Mouse (Mus musculus) CD4-positive, CD25-positive, alpha-beta regulatory T cell, adult 2 months (primary cell): ENCODE results near the gene Cdca8.

Experiments
- DNase-seq: peaks from one replicate; pipeline ENCODE4 v3.0.0-alpha.2; 2012; ENCODE audit warnings: low read depth, low spot score

The Cdca8 gene

DNA sequence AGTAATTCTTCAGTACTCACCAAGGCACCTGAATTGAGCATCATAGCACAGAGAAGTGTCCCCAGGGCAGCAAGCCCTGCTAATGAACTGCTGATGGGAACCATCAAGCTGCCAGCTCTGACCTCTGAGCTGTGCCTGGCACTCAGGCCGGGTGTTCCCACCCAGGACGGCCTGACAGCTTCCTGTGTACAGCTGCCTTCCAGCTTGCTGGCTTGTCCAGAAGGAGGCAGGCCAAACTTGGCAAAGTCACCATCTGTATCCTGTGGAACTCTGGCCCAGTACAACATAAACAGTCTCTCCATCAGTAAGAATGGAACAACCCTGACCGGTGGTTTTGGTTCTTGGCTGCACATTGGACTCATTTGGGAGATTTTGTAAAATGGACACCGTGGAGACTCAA is 14.4 kb upstream of the Cdca8 start:
- no peak for DNase-seq

DNA sequence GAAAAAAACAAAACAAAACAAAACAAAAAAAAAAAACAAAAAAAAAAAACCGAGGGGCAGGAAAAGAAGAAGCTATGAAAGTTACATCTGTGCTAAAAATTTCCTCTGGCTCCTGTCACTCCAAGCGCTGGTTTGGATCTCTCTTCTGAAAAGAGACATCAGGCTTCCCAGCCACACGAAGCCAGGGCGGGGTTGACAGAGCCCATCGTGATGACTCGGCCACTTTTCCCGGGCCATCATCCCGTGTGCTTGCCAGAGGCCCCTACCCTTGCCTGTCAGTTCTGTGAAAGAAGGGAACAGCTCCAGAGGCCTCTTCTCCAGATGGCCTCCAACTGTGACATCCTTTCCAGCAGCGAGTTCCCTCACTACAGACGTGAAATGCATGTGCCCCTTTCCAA is 11.9 kb upstream of the Cdca8 start:
- no peak for DNase-seq

DNA sequence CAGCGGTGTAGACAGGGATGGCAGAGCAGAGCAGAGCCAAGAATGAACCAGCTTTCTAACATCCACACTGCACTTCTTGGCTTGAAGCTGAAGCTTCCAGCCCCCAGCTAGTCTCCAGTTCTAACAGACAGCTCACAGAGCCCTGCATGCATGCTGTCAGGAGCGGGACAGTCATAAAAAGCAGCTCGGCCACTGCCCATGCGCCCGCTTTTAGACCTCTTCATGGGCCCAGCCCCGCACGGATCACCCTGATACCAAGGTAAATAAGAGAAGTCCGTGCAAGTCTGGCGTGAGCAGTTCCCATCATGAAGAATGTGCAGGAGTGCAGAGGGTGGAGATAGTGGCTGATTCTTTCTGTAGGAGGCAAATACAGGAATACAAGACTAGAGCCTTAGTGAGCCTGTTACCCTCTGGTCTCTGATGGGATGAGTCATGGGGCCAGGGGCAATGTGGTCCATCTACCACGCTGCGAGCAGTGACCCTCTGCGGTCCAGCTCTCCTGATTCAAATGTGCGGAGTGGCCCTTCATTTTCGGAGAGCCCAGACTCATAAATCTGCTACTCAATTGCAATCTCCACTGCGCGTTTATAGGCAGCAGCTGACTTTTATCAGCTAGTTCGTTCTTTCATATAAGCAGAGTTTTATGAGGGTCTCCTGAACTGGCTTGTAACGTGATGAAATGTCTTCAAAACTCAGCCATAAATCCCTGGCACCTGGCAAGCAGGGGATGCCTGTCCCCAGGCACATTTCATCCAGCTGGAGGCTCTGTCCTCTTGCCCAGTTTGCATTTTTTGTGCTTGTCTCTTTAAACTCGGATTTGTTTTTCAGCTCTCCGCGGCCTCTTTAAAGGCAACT is 11.3 kb upstream of the Cdca8 start:
- DNase-seq: no peak

GRCm38 (mm10) chr4:124949488-124949887 is 10.4 kb upstream of the Cdca8 start:
- DNase-seq: no peak

DNA sequence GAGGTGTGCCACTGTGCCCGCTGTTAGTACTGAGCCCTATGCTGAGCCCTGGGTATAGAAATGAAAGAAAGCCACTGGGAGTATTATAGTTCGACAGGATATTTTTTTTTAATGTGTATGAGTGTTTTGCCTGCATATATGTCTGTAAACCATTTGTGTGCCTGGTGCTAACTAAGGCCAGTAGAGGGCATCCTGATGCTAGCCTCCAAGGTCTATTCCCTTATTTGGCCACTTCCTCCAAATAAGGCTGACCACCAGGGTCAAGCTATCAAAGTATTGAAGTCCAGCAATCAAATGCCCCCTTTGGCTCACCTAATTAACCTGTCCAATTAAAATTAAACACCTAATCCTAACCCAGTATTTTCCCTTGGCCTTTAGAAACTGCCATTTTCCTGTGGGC is 5.8 kb upstream of the Cdca8 start:
- no peak for DNase-seq

DNA sequence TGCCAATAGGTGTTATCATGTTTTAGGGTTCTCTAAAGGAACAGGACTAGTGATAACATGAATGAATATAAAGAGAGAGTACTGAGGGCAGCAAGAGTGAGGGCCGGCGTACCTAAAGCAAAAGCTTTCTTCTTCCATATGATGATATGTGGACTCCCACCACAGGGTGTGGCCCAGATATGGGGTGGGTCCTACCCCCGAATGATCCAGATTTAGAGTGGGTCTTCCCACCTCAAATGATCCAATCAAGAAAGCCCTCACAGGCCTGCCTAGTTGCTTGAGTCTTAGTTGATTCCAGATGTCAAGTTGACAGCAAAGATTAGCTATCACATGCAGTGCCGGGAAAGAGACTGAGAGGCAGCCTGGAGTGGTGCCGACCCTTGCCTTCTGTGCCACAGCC is 4.7 kb upstream of the Cdca8 start:
- DNase-seq: no peak

DNA sequence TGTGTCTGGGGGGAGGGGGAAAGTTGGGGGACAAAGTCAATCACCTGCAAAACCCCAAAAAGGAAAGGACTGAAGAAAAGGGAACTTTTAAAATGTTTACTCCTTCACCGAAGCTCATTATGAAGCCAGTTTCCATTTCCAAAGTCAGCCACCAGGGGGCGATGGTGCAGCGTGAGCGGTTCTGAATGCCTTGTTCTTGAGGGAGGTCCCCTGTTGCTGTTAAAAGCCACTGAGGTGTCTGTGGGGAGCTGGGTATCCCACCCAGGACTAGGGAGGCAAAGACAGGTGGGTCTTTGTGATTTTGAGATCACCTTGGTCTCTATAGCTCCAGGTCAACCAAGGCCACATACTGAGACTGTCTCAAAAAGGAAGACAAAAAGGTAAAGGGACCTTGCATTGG is 3.9 kb upstream of the Cdca8 start:
- peak; percentile 85 for DNase-seq

GRCm38 (mm10) chr4:124936613-124937471 is 2.3 kb downstream of the Cdca8 start, which contains the start of gene 9930104L06Rik:
9930104L06Rik (plus strand) TSS chr4:124937048.
- peak; percentile 97 for DNase-seq

- peak; percentile 49 for DNase-seq
Measured at GRCm38 (mm10) chr4:124928102-124928501, 11.0 kb downstream of the Cdca8 start.

- DNase-seq: no peak
Measured at GRCm38 (mm10) chr4:124905971-124906822, 32.9 kb downstream of the Cdca8 start.

GRCm38 (mm10) chr4:124905417-124905816 is 33.7 kb downstream of the Cdca8 start:
- DNase-seq: peak; percentile 48

- no peak for DNase-seq
Measured at GRCm38 (mm10) chr4:124899906-124900305, 39.2 kb downstream of the Cdca8 start.

- no peak for DNase-seq
Measured at GRCm38 (mm10) chr4:124898428-124898827, 40.7 kb downstream of the Cdca8 start.

DNA sequence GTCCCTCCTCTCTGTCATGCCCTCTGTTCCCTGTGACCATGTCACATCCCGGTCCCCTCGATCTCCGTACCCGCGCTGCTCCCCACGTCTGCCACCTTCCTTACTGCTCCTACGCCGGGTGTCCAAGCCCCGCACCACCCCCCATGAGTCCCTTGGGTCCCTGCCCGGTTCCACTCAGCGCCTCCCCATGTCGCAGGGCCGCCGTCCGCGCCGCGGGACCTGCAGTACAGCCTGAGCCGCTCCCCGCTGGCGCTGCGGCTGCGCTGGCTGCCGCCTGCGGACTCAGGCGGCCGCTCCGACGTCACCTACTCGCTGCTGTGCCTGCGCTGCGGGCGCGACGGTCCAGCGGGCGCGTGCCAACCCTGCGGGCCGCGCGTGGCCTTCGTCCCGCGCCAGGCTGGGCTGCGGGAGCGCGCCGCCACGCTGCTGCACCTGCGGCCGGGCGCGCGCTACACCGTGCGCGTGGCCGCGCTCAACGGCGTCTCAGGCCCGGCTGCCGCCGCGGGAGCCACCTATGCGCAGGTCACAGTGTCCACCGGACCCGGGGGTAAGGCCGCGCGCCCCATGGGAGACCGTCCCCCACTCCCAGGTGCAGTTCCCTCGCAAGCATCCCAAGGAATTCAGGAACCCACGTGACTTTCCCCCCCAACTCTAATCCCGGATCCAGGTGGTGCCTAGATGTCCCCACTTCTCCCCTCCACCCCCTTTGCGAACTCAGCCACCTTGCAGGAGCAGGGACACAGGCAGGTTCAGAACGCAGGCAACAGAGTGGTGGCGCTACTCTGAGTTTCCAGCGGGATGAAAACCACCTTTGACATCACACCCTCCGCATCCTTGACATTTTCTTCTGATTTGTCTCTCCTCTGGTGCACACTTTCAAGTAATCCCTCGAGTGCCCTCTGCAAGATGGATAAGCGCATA is 44.3 kb downstream of the Cdca8 start:
- no peak for DNase-seq

GRCm38 (mm10) chr4:124893769-124894168 is 45.3 kb downstream of the Cdca8 start:
- no peak for DNase-seq

DNA sequence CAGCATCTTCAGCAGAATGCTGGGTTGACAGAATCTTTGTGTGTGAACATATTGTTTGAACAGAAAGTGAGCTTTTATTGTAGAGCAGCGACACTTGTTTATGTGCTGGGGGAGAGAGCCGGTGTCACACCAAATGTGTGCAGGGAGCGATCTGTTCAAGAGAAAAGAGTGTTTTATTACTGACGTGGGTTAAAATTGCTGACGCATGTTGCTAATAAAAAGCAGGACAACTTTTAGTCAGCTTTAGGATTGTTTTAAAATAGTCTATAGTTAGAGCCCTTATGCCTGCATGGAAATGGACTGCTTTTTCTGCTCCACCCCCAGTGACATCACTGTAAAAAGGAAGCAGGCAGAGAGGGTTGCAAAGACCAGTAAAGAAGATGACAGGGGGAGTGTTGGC is 48.3 kb downstream of the Cdca8 start:
- no peak for DNase-seq

GRCm38 (mm10) chr4:124889935-124890334 is 49.2 kb downstream of the Cdca8 start:
- DNase-seq: no peak

GRCm38 (mm10) chr4:124888702-124889101 is 50.4 kb downstream of the Cdca8 start:
- no peak for DNase-seq

DNA sequence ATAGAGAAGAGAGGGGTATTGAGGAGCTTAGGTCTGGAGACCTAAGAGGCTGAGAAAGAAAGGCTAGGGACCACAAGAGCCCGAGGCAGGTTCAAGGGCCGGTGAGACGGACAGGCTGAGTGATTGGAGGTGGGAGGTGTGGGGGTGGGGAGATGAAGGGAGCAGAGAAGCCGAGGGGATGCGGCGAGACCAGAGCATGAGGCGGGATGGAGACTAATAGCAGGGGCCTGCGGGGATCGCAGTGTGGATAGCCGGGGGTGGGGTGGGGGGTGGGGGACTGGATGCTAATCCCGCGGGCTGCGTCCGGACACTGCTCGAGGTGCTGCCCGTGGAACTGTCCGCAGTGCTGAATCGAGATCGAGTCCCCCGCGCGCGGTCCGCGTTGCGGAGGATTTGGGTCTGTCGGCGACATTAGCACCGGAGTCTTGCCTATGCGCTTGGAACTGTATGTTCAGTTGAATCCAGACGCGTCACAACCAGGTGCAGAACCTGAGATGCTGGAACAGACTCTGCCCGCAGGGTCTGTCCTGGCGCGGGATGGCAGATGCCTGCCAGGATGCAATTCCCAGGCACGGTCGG is 56.9 kb downstream of the Cdca8 start:
- DNase-seq: no peak

DNA sequence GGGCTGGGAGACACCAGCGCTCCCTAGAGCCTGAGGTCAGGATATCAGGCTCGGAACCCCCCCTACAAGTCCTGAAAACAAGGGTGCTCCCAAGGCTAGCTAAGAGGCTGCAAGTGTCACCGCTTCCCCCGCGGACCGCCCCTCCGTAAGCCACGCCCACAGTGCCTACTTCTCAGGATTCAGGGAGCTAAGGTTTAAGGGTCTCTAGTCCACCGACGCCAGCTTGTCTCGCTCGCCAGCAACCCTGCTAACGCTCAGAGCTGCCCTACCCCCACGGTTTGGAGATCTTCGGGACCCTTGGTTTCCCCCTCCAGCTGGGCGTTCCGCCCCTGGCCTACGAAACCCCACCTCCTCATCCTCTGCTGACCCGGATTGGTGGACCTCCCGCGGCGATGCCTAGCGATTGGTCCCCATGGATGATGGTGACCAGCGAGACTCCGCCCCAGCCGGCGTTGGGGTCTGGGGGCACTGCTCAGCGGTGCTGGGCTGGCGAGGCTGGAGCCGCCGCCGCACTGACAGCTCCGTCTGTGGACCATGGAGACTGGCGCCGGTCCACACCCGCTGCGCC is 57.7 kb downstream of the Cdca8 start:
- no peak for DNase-seq
